In genomic region chr9:63098887-63099286, GRCm38 (mm10) we compare ENCODE assay signal across 25 mouse cellular contexts. TPM values are rescaled to one million over a fixed set of nuclear protein-coding genes. Genes with fewer than 3 reads are reported as not detected.
DNase-seq lines count a peak whose midpoint lies in the region; ATAC-seq and TF ChIP-seq lines count a peak whose summit lies in the region.
"Had no signal": no experiment of that assay in that cellular context is flagged by ENCODE, and none has a peak within 500 bp of the region (broad histone marks: within the 10 kb centered on the region; RNA-seq: fewer than 3 reads in every experiment).

No protein-coding gene starts in this region.

- no peaks in the 10 kb centered on the region for H3K27me3 ChIP-seq in embryonic facial prominence, embryonic 12.5 days
- H3K27me3 ChIP-seq in embryonic facial prominence, embryonic 10.5 days (replicated peaks; ENCODE audit: low read depth, poor library complexity, severe bottlenecking): no peaks in the 10 kb centered on the region
- no peaks in the 10 kb centered on the region for H3K27me3 ChIP-seq in limb, embryonic 14.5 days (ENCODE audit: control insufficient read depth, insufficient read depth, low read length)
- no peaks in the 10 kb centered on the region for H3K27me3 ChIP-seq in limb, embryonic 10.5 days (ENCODE audit: low read depth, poor library complexity, severe bottlenecking)
- H3K27me3 ChIP-seq in lung, postnatal 0 days (replicated peaks; ENCODE audit: insufficient read depth, low read length): no peaks in the 10 kb centered on the region
- H3K27me3 ChIP-seq: forebrain, embryonic 15.5 days; hindbrain, embryonic 12.5 days had no signal

- TF ChIP-seq POLR2A in limb, embryonic 14.5 days (IDR thresholded peaks at IDR 0.05; ENCODE audit: borderline replicate concordance, extremely low read depth, insufficient read depth, insufficient read length): no peak

- no peak for TF ChIP-seq EP300 in lung, postnatal 0 days (IDR thresholded peaks at IDR 0.05)

- no peaks in the 10 kb centered on the region for H3K36me3 ChIP-seq in embryonic facial prominence, embryonic 12.5 days
- H3K36me3 ChIP-seq in embryonic facial prominence, embryonic 10.5 days (replicated peaks): no peaks in the 10 kb centered on the region
- no peaks in the 10 kb centered on the region for H3K36me3 ChIP-seq in limb, embryonic 14.5 days (ENCODE audit: control insufficient read depth, insufficient read depth, low read length)
- no peaks in the 10 kb centered on the region for H3K36me3 ChIP-seq in limb, embryonic 10.5 days
- H3K36me3 ChIP-seq in lung, postnatal 0 days (ENCODE audit: insufficient read depth, low read length): no peaks in the 10 kb centered on the region
- H3K36me3 ChIP-seq: forebrain, embryonic 10.5 days; forebrain, embryonic 15.5 days; G1E; heart, embryonic 10.5 days; hindbrain, embryonic 12.5 days had no signal

- H3K27ac ChIP-seq in embryonic facial prominence, embryonic 12.5 days: 0 out of 2 replicates have a peak overlapping the region, but pooled peaks have one; percentile 36
- no peak overlapping the region for H3K27ac ChIP-seq in embryonic facial prominence, embryonic 10.5 days (replicated peaks)
- 0 out of 2 replicates have a peak overlapping the region, but pooled peaks have one; percentile 35 for H3K27ac ChIP-seq in limb, embryonic 14.5 days (replicated peaks; ENCODE audit: low read depth, low read length)
- no peak overlapping the region for H3K27ac ChIP-seq in limb, embryonic 10.5 days
- H3K27ac ChIP-seq in lung, postnatal 0 days (ENCODE audit: low read length): 0 out of 2 replicates have a peak overlapping the region, but pooled peaks have one; percentile 43
- H3K27ac ChIP-seq: forebrain, embryonic 10.5 days; forebrain, embryonic 15.5 days; heart, embryonic 10.5 days; hindbrain, embryonic 12.5 days had no signal

- peaks cover 15% of the 10 kb centered on the region; the same call in 1 of the 2 replicates for H3K4me1 ChIP-seq in embryonic facial prominence, embryonic 12.5 days
- peaks cover 15% of the 10 kb centered on the region for H3K4me1 ChIP-seq in embryonic facial prominence, embryonic 10.5 days
- peaks cover 10% of the 10 kb centered on the region for H3K4me1 ChIP-seq in limb, embryonic 14.5 days (ENCODE audit: control insufficient read depth, insufficient read depth, low read length)
- H3K4me1 ChIP-seq in limb, embryonic 10.5 days: peaks cover 15% of the 10 kb centered on the region
- no peaks in the 10 kb centered on the region for H3K4me1 ChIP-seq in lung, postnatal 0 days (ENCODE audit: insufficient read depth, low read depth, low read length)
- H3K4me1 ChIP-seq: forebrain, embryonic 15.5 days had no signal

- H3K4me3 ChIP-seq in embryonic facial prominence, embryonic 12.5 days: no peak overlapping the region
- H3K4me3 ChIP-seq in embryonic facial prominence, embryonic 10.5 days: no peak overlapping the region
- no peak overlapping the region for H3K4me3 ChIP-seq in limb, embryonic 14.5 days (replicated peaks; ENCODE audit: low read length)
- H3K4me3 ChIP-seq in limb, embryonic 10.5 days: no peak overlapping the region
- no peak overlapping the region for H3K4me3 ChIP-seq in lung, postnatal 0 days (ENCODE audit: low read depth, low read length)
- H3K4me3 ChIP-seq: erythroblast, embryonic 14.5 days; forebrain, embryonic 10.5 days; forebrain, embryonic 15.5 days; heart, embryonic 10.5 days; hindbrain, embryonic 12.5 days had no signal

- 81% methylated on average over 4 of the region's 4 CpGs for WGBS in embryonic facial prominence, embryonic 12.5 days
- WGBS in embryonic facial prominence, embryonic 10.5 days: 86% methylated on average over 4 of the region's 4 CpGs
- WGBS in limb, embryonic 14.5 days: 69% methylated on average over 4 of the region's 4 CpGs
- 80% methylated on average over 4 of the region's 4 CpGs for WGBS in limb, embryonic 10.5 days
- 67% methylated on average over 4 of the region's 4 CpGs for WGBS in lung, postnatal 0 days

- ATAC-seq in embryonic facial prominence, embryonic 12.5 days (ENCODE audit: insufficient number of reproducible peaks, insufficient read depth, low FRiP score, low TSS enrichment): no peak
- ATAC-seq in limb, embryonic 14.5 days (ENCODE audit: low FRiP score, low read depth): no peak
- no peak for ATAC-seq in lung, postnatal 0 days
- ATAC-seq: CD4-positive, CD25-positive, alpha-beta regulatory T cell, adult 4 months; forebrain, embryonic 15.5 days; hindbrain, embryonic 16.5 days had no signal

- H3K9ac ChIP-seq in embryonic facial prominence, embryonic 12.5 days: no peak overlapping the region
- no peak overlapping the region for H3K9ac ChIP-seq in limb, embryonic 14.5 days (ENCODE audit: low read depth, low read length, severe bottlenecking)
- no peak overlapping the region for H3K9ac ChIP-seq in lung, postnatal 0 days (replicated peaks; ENCODE audit: low read depth)
- H3K9ac ChIP-seq: forebrain, embryonic 15.5 days; hindbrain, embryonic 12.5 days had no signal

- H3K9me3 ChIP-seq in embryonic facial prominence, embryonic 12.5 days: no peaks in the 10 kb centered on the region
- H3K9me3 ChIP-seq in embryonic facial prominence, embryonic 10.5 days: no peaks in the 10 kb centered on the region
- no peaks in the 10 kb centered on the region for H3K9me3 ChIP-seq in limb, embryonic 14.5 days (ENCODE audit: control insufficient read depth, low read length)
- H3K9me3 ChIP-seq in limb, embryonic 10.5 days (replicated peaks): no peaks in the 10 kb centered on the region
- no peaks in the 10 kb centered on the region for H3K9me3 ChIP-seq in lung, postnatal 0 days (ENCODE audit: low read length)
- H3K9me3 ChIP-seq: forebrain, embryonic 10.5 days; forebrain, embryonic 15.5 days; heart, embryonic 10.5 days; hindbrain, embryonic 12.5 days had no signal

- no peak overlapping the region for H3K4me2 ChIP-seq in embryonic facial prominence, embryonic 12.5 days (replicated peaks)
- no peak overlapping the region for H3K4me2 ChIP-seq in limb, embryonic 14.5 days (replicated peaks; ENCODE audit: low read depth, low read length, severe bottlenecking)
- H3K4me2 ChIP-seq in lung, postnatal 0 days (replicated peaks; ENCODE audit: low read depth, low read length): no peak overlapping the region
- H3K4me2 ChIP-seq: forebrain, embryonic 15.5 days; hindbrain, embryonic 12.5 days had no signal

- no peak for TF ChIP-seq CTCF in lung, postnatal 0 days (IDR thresholded peaks at IDR 0.05)

- DNase-seq in embryonic facial prominence, embryonic 10.5 days (ENCODE audit: low spot score): no peak
- no peak for DNase-seq in limb, embryonic 14.5 days (ENCODE audit: low spot score)
- no peak for DNase-seq in limb, embryonic 10.5 days (ENCODE audit: low spot score)
- no peak for DNase-seq in lung, postnatal 0 days (ENCODE audit: low spot score)
- DNase-seq in lung, postnatal 10 days: no peak
- no peak for DNase-seq in thymus, postnatal 14 days
- DNase-seq: adrenal gland, postnatal 10 days; B cell, adult 2 months; cerebellum, adult 11 months; cerebellum, adult 8-10 months; cerebellum, postnatal 14 days; embryo, embryonic 11 days; heart, adult 18-20 months; heart, postnatal 10 days; heart, postnatal 4 days had no signal

RNA-seq across cellular contexts. Expression of gene Skor1, which starts 49.9 kb away (rescaled TPM):
- polyA plus RNA-seq in embryonic facial prominence, embryonic 12.5 days (2016; fragmentation: Nextera tagmentation; extraction: Ambion mirVana): 0.24 and 0.35 TPM in 2 replicates
- polyA plus RNA-seq in embryonic facial prominence, embryonic 10.5 days (2016; fragmentation: Nextera tagmentation; extraction: Ambion mirVana): 0.06 and 0.10 TPM in 2 replicates
- polyA plus RNA-seq in limb, embryonic 14.5 days (2012; rRNA removed): 0.11 and 0.24 TPM in 2 replicates
- polyA plus RNA-seq in limb, embryonic 14.5 days (2014; fragmentation: Nextera tagmentation; extraction: Ambion mirVana): 0.08 TPM in 1 of 2 replicates, not detected in the other
- polyA plus RNA-seq in limb, embryonic 10.5 days (2016; fragmentation: Nextera tagmentation; extraction: Ambion mirVana): 0.10 and 0.14 TPM in 2 replicates
- polyA plus RNA-seq in lung, postnatal 0 days (2015; fragmentation: Nextera tagmentation; extraction: Ambion mirVana): 0.04 TPM in 1 of 2 replicates, not detected in the other
- polyA plus RNA-seq: CD4-positive, CD25-positive, alpha-beta regulatory T cell, adult 4 months; G1E; heart, embryonic 14.5 days had no signal

Comparison
In these comparisons a context has a peak if more than half of its experiments do, and no peak if none do; other contexts are left out.
1. H3K27ac ChIP-seq: peak in embryonic facial prominence, embryonic 12.5 days (single experiment), limb, embryonic 14.5 days (single experiment) and lung, postnatal 0 days (single experiment); none in embryonic facial prominence, embryonic 10.5 days (single experiment) and limb, embryonic 10.5 days (single experiment).